Mouse (Mus musculus): Measurements from ENCODE around the gene Dennd5b.
"Not testable (repeated sequence)": the region's sequence is repeated elsewhere in the genome, so short reads cannot be mapped to it uniquely, and the experiment has no call there.

The Dennd5b gene

DNA sequence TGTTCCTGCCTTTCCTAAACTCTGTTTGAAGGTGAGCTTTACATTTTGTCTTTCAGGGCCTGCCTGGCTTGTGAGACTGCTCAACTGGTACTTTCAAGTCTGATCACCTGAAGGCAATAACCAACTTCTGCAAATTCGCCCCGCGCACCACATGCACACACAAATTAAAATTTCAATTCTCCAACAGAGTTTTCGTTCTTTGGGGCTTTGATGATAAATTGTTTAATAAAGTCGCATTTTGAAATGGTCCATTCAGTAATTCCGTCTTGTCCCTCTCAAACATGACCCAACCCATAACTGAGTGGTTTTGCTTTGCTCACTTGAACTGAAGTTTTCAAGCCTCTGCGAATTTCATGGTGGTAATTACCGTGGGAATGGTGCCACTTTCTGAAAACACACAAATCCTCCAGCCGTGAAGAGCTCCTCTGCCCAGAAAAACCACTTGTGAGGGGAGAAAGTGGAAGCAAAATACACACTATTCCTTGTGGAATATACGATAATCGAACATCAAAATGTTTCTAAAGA lies 154.5 kb downstream of the Dennd5b start:
- no peak for DNase-seq (ENCODE audit: low spot score in 2 of 2)

GRCm38 (mm10) chr6:148946409-148946742 lies 155.1 kb downstream of the Dennd5b start, which contains the start of gene Sinhcaf:
Sinhcaf (minus strand) TSS chr6:148946467.
- peak; percentile 96 to 99 for DNase-seq (ENCODE audit: low spot score in 2 of 2)

DNA sequence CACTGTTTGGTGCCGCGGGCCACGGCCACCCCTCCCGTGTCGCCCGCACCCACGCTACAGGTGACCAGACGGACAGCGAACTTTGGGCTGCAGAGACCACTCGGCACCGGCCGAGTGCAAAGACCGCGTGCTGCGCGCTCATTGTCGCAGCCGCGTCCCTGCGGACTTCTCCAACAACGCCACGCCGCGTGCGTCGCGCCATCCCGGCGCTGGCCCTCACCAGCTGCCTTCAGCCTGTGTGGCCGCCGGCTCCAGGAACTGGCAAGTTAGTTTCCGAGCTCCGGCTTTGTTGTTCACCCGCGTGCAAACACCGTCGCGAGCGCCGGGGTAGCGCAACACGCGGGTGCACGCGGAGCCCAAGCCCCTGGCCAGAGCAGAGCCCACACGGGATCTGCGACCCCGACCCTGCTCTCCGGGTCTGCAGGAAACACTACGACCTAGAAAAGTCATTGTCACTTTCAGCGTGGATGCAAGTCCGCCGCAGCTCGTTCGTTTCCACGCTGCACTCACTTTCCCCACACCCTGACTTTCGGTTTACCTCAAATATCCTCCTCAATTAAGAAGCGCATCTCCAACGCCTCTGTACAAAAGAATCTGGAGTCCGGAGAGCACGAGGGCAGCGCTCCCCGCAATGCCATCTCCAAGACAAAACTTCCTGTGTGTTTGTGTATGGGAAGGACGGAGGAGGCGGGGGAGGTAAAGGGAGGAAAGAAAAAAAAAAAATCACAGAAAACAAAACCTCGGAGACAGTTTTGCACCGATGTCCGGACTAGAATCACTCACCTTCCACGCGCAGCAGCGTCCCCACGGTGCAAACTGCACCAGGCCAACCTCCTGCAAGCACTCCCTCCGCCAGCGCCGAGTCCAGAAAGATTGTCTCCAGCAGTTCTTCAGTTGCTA lies 155.7 kb downstream of the Dennd5b start:
- peak; percentile 9 to 61 for DNase-seq (ENCODE audit: low spot score in 2 of 2)

GRCm38 (mm10) chr6:148944767-148945508 lies 156.5 kb downstream of the Dennd5b start:
- DNase-seq (ENCODE audit: low spot score in 2 of 2) = peak; percentile 59 to 76

GRCm38 (mm10) chr6:148944344-148944766 lies 157.1 kb downstream of the Dennd5b start:
- no peak for DNase-seq (ENCODE audit: low spot score in 2 of 2)

- DNase-seq (ENCODE audit: low spot score in 2 of 2) = no peak
Measured at GRCm38 (mm10) chr6:148943695-148944094, 157.8 kb downstream of the Dennd5b start.

GRCm38 (mm10) chr6:148942406-148942805 lies 159.1 kb downstream of the Dennd5b start:
- no peak for DNase-seq (ENCODE audit: low spot score in 2 of 2)

DNA sequence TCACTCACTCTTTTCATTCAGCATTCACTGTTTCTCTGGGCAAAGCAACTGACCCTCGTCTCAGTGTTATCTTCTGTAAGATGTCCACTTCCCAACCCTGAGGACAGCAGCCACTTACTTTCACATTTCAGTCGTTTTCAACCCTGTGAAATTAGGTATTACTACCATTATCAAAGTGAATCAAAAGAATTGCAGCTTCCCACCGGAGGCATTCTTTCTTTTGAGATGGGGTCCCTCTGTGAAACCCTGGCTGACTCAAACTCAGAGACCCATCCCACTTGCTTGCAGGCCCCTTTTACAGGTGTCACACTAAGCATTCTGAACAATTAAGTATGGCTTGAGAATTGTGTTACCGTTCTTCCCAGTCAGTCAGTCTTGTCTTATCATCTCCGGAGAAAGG lies 159.6 kb downstream of the Dennd5b start:
- no peak for DNase-seq (ENCODE audit: low spot score in 2 of 2)

GRCm38 (mm10) chr6:148940383-148940782 lies 161.1 kb downstream of the Dennd5b start:
- DNase-seq (ENCODE audit: low spot score in 2 of 2) = not testable (repeated sequence)

All from urinary bladder, adult 18-20 months (tissue).